In the genomic region with DNA sequence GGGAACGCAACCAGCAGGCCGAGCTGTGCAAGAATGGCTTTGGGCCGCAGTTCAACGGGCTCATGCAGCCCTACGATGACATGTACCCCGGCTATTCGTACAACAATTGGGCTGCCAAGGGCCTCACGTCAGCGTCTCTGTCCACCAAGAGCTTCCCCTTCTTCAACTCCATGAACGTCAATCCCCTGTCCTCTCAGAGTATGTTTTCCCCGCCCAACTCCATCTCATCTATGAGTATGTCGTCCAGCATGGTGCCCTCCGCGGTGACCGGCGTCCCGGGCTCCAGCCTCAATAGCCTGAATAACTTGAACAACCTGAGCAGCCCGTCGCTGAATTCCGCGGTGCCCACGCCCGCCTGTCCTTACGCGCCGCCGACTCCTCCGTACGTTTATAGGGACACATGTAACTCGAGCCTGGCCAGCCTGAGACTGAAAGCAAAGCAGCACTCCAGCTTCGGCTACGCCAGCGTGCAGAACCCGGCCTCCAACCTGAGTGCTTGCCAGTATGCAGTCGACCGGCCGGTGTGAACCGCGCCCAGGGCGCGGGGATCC, we compare ENCODE assay signal across 12 mouse cellular contexts. TPM values are rescaled to one million over a fixed set of nuclear protein-coding genes. Genes with fewer than 3 reads are reported as not detected.
DNase-seq lines count a peak whose midpoint lies in the region; ATAC-seq lines count a peak whose summit lies in the region.
"Had no signal": no experiment of that assay in that cellular context is flagged by ENCODE, and none has a peak within 500 bp of the region (broad histone marks: within the 10 kb centered on the region; RNA-seq: fewer than 3 reads in every experiment).

No protein-coding gene starts in this region.

- peaks cover 69% of the 10 kb centered on the region for H3K27me3 ChIP-seq in heart, embryonic 14.5 days (ENCODE audit: control insufficient read depth, insufficient read depth, low read length)
- H3K27me3 ChIP-seq in embryonic facial prominence, embryonic 13.5 days, result peaks cover 94% of the 10 kb centered on the region
- peaks cover 86% of the 10 kb centered on the region for H3K27me3 ChIP-seq in midbrain, embryonic 12.5 days

- H3K36me3 ChIP-seq in heart, embryonic 14.5 days (ENCODE audit: control insufficient read depth, insufficient read depth, low read length), result no peaks in the 10 kb centered on the region
- no peaks in the 10 kb centered on the region for H3K36me3 ChIP-seq in embryonic facial prominence, embryonic 13.5 days
- no peaks in the 10 kb centered on the region for H3K36me3 ChIP-seq in midbrain, embryonic 12.5 days
- H3K36me3 ChIP-seq: G1E; neural tube, embryonic 13.5 days had no signal

- peak overlapping the region; percentile 96 for H3K4me2 ChIP-seq in heart, embryonic 14.5 days (ENCODE audit: low read length)
- peak overlapping the region; percentile 89 for H3K4me2 ChIP-seq in embryonic facial prominence, embryonic 13.5 days
- H3K4me2 ChIP-seq in midbrain, embryonic 12.5 days (replicated peaks), result peak overlapping the region; percentile 34
- H3K4me2 ChIP-seq: neural tube, embryonic 13.5 days had no signal

- no peak for DNase-seq in heart, postnatal 4 days
- peak; percentile 47 for DNase-seq in ES-CJ7 (ENCODE audit: low read depth, low spot score)
- no peak for DNase-seq in urinary bladder, postnatal 10 days (ENCODE audit: low spot score)
- DNase-seq in adrenal gland, adult 2 months, result no peak
- DNase-seq: layer of hippocampus, postnatal 36 days had no signal

- WGBS in heart, embryonic 14.5 days, result 3% methylated on average over 41 of the region's 41 CpGs
- 5% methylated on average over 41 of the region's 41 CpGs for WGBS in embryonic facial prominence, embryonic 13.5 days
- 1% methylated on average over 41 of the region's 41 CpGs for WGBS in midbrain, embryonic 12.5 days

- peaks cover 2 to 17% of the 10 kb centered on the region in 2 experiments; a peak in 3 of 4 replicates for H3K4me1 ChIP-seq in heart, embryonic 14.5 days (ENCODE audit: control insufficient read depth in 2 of 2, insufficient read depth in 2 of 2, low read length in 2 of 2)
- peaks cover 19% of the 10 kb centered on the region for H3K4me1 ChIP-seq in embryonic facial prominence, embryonic 13.5 days
- peaks cover 21% of the 10 kb centered on the region for H3K4me1 ChIP-seq in midbrain, embryonic 12.5 days

- H3K9ac ChIP-seq in heart, embryonic 14.5 days (ENCODE audit: low read length), result peak overlapping the region; percentile 73
- H3K9ac ChIP-seq in embryonic facial prominence, embryonic 13.5 days, result peak overlapping the region; percentile 68
- H3K9ac ChIP-seq in midbrain, embryonic 12.5 days (replicated peaks), result no peak overlapping the region
- H3K9ac ChIP-seq: neural tube, embryonic 13.5 days had no signal

- ATAC-seq in heart, embryonic 14.5 days (ENCODE audit: insufficient number of reproducible peaks, insufficient read depth, low FRiP score, low read depth), result no peak
- no peak for ATAC-seq in embryonic facial prominence, embryonic 13.5 days (ENCODE audit: insufficient number of reproducible peaks, insufficient read depth, low FRiP score, low TSS enrichment, low read depth)
- no peak for ATAC-seq in midbrain, embryonic 12.5 days (ENCODE audit: low FRiP score, low read depth)
- ATAC-seq in megakaryocyte-erythroid progenitor cell, adult 5-6 weeks (replicated peaks; ENCODE audit: low FRiP score, low TSS enrichment, poor library complexity, severe bottlenecking), result no peak
- ATAC-seq: forebrain, embryonic 14.5 days had no signal

- peak overlapping the region in 1 of 2 experiments; percentile 32; a peak in 3 of 4 replicates for H3K27ac ChIP-seq in heart, embryonic 14.5 days (replicated peaks in 1 of 2; ENCODE audit: control insufficient read depth in 1 of 2, insufficient read depth in 1 of 2, low read depth in 2 of 2, low read length in 2 of 2)
- no peak overlapping the region for H3K27ac ChIP-seq in embryonic facial prominence, embryonic 13.5 days
- 0 out of 2 replicates have a peak overlapping the region, but pooled peaks have one; percentile 21 for H3K27ac ChIP-seq in midbrain, embryonic 12.5 days (replicated peaks)
- H3K27ac ChIP-seq: neural tube, embryonic 13.5 days had no signal

- no peaks in the 10 kb centered on the region for H3K9me3 ChIP-seq in heart, embryonic 14.5 days (ENCODE audit: control insufficient read depth, low read length)
- no peaks in the 10 kb centered on the region for H3K9me3 ChIP-seq in embryonic facial prominence, embryonic 13.5 days
- H3K9me3 ChIP-seq in midbrain, embryonic 12.5 days, result no peaks in the 10 kb centered on the region
- H3K9me3 ChIP-seq: neural tube, embryonic 13.5 days had no signal

- peak overlapping the region; percentile 30 to 63 for H3K4me3 ChIP-seq in heart, embryonic 14.5 days (ENCODE audit: control insufficient read depth in 1 of 2, insufficient read depth in 1 of 2, low read depth in 1 of 2, low read length in 2 of 2)
- peak overlapping the region; percentile 53 for H3K4me3 ChIP-seq in embryonic facial prominence, embryonic 13.5 days
- peak overlapping the region; percentile 53 for H3K4me3 ChIP-seq in midbrain, embryonic 12.5 days
- H3K4me3 ChIP-seq: neural tube, embryonic 13.5 days had no signal

RNA-seq across cellular contexts. Expression of a gene that starts 18.8 kb away (rescaled TPM):
- polyA plus RNA-seq in heart, embryonic 14.5 days (2014; fragmentation: Nextera tagmentation; extraction: Ambion mirVana), result 19.4 and 25.5 TPM in 2 replicates
- total RNA-seq in heart, postnatal 4 days (2021), result 10 to 100 TPM in 1 of 2 experiments, 1 to 10 TPM in 1; 9.4 to 12.8 TPM
- polyA plus RNA-seq in embryonic facial prominence, embryonic 13.5 days (2015; fragmentation: Nextera tagmentation; extraction: Ambion mirVana), result 62.5 and 65.6 TPM in 2 replicates
- polyA plus RNA-seq in midbrain, embryonic 12.5 days (2016; fragmentation: Nextera tagmentation; extraction: Ambion mirVana), result 65.6 and 78.1 TPM in 2 replicates
- under 1 TPM in 1 of 2 experiments, not detected in 1; 0.32 TPM for total RNA-seq in adrenal gland, adult 2 months (2021)
- 0.22 and 0.27 TPM in 2 replicates for polyA plus RNA-seq in adrenal gland, adult 2 months (2012; rRNA removed)
- not detected in 2 replicates for total RNA-seq in megakaryocyte-erythroid progenitor cell, adult 5-6 weeks (2014; fragmentation: Nextera tagmentation)
- not detected in 2 replicates for total RNA-seq in megakaryocyte-erythroid progenitor cell, adult 5-6 weeks (2017)
- total RNA-seq: layer of hippocampus, postnatal 36 days had no signal
- polyA plus RNA-seq: G1E had no signal

Comparison
In these comparisons a context has a peak if more than half of its experiments do, and no peak if none do; other contexts are left out.
1. H3K4me2 ChIP-seq: peak in every context shown above with its lines; median percentile 96 in heart, embryonic 14.5 days; 89 in embryonic facial prominence, embryonic 13.5 days; 34 in midbrain, embryonic 12.5 days.
2. RNA of a gene that starts 18.8 kb away (polyA plus RNA-seq): 65.6 to 78.1 TPM in midbrain, embryonic 12.5 days, 62.5 to 65.6 TPM in embryonic facial prominence, embryonic 13.5 days and 19.4 to 25.5 TPM in heart, embryonic 14.5 days; 0.22 to 0.27 TPM in adrenal gland, adult 2 months; every median in the first group is over 10 times any median in the second.
3. Peak in every context shown above with its lines, with median percentiles within 50 percentile points of each other: H3K4me3 ChIP-seq.